Mouse (Mus musculus) liver, adult 2 months (tissue): ENCODE data around the gene Ntm.

Source experiments
- CTCF ChIP-seq: fragments of 200-500 bp; IDR thresholded peaks from 2 replicates; pipeline ENCODE4 v1.5.1; 2011; ENCODE audit warnings: low read depth, low read length, control low read depth
- POLR2A ChIP-seq: fragments of 200-500 bp; IDR thresholded peaks from 2 replicates; pipeline ENCODE4 v1.6.1; 2011; ENCODE audit warnings: low read length, control low read depth; ENCODE audit not compliant: insufficient read depth; ENCODE audit errors: extremely low read depth

GRCm38 (mm10) chr9:29208142-29208541 is 754.8 kb downstream of the Ntm start:
- TF ChIP-seq CTCF (no peak), POLR2A (no peak)
